Mouse (Mus musculus) layer of hippocampus, postnatal 25 days (tissue): ENCODE measurements at regions not wholly inside any gene's neighbourhood (a gene's known extent, or its start where the extent isn't known, plus 50 kb on each side); places are given as distances from the start of the nearest gene placed in this dataset.

Source experiments
- DNase-seq, 2 experiments: peaks; one replicate each; pipeline ENCODE4 v3.0.0; 2022; ENCODE audit warnings: mixed read lengths in 2 of 2, low spot score in 1 of 2; ENCODE audit errors: extremely low spot score in 1 of 2

DNA sequence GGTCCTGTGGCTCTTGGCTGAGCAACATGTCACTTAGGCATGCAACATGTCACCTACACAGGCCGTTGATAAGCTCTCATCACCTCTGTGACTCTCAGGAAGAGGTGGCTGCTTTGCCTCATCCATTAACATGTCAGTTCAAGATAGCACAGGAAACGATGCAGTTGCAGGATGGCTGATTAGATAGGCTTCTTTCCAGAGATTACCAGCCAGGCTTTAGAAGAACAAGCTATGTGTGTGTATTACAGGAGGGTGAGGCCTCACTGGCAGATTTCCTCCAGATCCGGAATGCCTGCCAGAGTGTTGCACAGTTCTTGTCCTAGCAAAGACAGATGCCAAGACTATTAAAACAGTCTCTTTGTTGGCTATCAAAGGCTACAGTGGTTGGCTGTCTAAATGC, 220.2 kb upstream of the Ank start:
- DNase-seq: no peak

DNA sequence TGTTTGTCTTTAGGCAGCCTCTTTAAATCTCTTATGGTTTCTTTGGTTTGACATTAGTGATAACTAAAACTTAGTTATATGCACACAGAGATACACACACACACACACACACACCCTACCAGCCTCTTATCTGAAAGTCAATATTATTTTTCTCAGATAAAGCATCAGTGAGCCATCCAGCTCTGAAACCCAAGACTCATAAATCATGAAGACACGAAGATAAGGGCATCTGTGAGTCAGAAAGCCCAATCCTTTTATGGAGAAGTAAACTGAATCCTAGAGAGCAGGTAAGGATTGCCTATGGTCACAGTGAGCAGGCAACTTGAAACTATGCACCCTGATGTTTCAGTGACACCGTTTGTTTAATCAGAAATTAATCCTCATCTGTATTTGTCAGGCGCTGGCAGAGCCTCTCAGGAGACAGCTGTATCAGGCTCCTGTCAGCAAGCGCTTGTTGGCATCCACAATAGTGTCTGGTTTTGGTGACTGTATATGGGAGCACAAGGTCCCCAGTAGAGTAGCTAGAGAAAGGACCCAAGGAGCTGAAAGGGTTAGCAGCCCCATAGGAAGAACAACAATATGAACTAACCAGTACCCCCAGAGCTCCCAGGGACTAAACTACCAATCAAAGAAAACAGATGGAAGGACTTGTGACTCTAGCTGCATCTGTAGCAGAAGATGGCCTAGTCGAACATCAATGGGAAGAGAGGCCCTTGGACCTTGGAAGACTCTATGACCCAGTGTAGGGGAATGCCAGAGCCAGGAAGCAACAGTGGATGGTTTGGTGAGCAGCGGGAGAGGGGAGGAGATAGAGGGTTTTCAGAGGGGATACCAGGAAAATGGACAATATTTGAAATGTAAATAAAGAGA, 207.3 kb upstream of the Ank start:
- DNase-seq: no peak

DNA sequence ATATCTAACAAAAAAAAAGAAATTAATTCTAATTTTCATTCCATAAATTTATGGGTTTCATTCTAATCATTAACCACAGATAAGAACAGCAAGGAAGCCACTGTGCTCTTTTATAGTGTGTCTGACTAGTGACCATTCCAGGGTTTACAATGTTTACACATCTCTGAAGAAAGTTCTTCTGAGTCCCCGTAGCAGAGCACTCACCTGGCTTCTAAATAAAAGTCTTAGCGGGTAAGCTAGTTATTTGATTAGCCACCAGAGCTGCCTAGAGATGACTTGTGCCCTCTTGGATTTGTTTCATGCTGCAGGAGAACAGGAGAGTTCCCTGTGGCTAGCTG, 206.7 kb upstream of the Ank start:
- DNase-seq: no peak

DNA sequence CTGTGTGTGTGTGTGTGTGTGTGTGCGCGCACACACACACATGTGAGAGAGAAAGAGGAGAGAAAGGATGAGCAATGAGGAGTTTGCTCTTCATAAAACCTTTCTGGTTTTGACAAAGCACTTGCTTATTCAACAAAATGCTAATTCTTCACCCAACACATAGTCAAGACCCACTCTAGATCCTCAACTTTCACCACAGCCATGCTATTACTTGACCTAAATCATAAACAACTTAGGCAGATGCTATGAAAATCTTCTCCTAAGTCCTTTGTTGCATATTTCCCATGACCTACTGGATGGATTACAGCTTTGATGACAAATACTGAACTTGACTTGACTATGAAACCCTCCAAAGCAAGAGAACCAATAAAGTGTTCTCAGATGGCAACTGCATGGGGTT, 196.3 kb upstream of the Ank start:
- DNase-seq: no peak

DNA sequence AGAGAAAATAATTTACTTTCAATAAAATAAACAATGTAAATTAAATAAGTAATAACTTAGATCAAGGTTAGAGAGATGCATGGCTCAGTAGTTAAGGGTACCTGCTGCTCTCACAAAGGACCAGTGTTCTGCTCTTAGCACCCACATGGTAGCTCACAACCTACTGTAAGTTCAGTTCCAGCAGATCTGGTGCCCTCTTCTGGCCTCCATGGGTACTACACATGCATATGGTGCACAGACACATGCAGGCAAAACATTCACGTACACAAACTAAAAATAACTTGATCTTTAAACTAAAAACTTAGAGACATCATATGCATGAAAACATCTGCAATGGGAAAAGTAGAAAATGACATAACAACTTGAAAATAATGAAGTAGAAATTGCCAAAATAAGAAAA, 184.2 kb upstream of the Ank start:
- DNase-seq: no peak

DNA sequence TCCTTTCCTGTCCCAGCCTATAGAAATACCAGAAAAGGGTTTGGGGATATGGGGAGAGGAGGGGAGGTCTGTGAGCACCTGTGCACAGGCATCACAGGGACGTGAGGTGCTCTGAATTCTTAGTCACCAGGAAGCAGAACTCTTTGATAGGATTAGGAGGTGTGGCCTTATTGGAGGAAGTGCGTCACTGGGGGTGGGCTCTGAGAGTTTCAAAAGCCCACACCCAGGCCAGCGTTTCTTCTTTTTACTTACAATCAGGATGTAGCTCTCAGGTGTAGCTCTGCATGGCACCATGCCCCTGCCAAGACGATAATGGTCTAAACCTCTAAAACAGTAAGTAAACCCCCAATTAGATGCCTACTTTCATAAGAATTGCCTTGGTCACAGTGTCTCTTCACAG, 162.6 kb upstream of the Ank start:
- no peak for DNase-seq

DNA sequence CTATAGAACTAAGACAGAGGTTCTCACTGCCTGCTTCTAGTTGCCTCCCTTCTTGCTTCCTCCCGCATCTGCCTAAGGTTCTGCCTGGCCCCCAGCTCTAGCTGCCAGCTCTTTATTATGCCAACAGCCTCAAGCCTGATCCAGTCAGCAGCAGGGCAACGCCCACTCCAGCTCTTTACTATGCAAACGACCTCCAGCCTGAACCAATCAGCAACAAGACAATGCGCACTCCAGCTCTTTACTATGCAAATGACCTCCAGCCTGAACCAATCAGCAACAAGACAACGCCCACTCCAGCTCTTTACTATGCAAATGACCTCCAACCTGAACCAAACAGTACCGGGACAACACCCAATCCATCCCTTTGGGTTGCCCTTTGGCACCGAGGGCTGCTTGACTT, 162.2 kb upstream of the Ank start:
- DNase-seq: no peak

DNA sequence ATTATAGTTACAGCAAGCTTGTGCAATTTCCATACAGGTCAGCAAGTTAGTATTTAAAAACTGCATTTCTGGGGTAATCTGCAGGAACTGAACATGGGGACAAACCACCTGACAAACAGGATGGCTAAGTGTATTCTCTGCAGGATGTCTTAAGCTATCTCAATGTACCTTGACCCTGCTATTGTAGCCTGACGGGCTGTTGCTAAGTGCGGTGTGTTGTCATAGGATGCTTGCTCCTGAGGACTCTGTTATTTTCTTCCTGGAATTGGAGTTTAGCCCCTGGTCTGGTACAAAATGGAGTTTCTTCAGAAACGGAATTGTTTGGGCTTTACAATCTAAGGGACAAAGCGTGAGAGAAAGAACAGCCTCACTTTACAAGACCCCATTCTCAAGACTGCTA, 161.4 kb upstream of the Ank start:
- DNase-seq: no peak

DNA sequence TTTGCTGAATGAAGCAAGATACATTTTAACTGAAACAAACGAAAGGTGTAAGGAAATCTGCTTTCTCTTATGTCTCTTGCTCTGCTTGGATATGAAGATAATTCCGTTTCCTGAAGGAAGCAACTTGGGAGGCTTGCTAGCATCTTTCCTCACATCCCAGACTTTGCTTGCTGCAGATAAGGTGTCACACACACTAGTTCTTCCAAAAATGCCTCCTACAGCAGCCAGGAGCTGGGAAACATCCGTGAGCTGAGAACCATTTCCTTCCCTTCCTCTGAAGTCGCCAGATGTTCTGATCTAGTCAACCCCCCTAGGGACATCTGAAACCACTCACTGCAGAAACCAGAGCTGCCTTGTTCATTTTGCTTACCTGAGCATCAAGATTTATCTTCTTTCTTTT, 157.8 kb upstream of the Ank start:
- DNase-seq: no peak

DNA sequence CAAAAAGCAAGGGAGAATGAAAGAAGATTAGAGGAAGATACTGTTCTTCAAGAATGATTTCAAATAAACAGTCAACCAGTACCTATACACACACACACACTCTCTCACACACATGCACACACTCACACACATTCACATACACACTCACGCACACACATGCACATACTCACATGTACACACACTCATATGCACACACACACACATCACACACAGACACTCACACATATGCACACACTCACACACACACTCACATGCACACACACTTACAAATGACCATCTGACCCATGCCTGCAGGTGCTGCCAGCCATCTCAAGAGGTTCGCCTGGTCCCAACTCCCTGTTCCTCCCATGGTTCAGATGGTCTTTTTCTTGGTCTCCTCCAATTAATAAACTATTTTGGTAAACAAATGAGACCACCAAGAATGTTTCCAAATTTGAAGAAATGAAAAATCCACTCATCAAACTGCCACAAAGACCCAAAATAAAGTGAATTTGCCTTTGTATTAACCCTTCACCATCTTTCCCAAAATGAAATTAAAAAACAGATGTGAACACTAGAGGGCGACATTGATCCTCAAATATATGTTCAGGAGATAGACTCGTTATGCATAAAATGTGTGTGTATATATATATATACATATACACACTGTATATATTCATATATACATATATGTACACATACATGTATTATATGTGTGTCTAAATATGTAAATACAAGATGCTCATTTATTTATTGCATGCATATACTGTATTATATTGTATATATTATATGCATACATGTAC, 150.3 kb upstream of the Ank start:
- no peak for DNase-seq

DNA sequence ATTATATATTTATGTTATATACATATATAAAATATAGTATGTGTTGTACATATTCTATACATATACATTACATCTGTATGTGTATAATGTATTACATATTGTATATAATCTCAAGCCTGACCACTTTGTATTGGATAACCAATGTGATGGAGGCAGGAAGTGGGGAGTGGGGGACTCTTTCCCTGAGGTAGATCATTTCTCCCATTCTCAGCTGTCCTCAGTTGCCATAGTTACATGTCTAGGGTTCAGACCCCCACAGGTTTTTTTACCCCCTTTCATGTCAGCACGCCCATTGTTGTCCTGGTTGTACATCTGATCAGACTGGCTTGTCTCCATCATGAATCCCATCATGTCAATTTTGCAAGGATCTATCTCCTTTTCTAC, 149.7 kb upstream of the Ank start:
- DNase-seq: no peak

DNA sequence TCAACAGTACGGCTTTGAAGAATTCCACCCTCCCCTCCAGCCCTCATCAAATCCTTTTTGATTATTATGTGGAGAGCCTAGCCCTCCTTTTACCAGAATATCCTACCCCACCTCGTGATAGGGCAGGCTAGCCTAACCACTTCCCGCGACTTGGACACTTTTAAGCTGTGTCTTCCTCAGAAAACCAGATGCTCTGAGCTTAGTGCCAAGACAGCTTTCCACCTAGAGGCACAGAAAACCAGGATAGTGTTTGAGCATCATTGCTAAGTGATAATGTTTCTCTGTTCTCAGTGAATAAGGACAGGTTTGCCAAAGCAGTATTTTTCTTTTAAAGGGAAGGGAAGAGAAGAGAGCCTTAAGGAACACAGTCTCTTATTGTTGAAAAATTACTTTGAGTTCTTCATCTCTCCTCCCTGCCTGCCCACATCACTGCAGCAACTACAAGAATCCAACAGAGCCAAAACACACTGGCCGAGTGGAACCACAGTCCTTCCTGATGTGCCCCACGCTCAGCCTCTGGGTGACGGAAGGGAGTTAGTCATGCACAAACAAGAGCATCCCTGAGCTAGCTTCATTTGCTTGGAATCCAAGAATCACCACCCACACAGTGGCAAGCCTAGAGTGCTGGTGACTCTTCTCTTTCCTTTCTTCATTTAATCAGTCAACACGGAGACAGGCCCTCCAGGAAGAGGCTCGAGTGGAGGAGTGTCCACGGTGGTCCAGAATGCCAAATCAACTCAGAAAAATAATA, 144.4 kb upstream of the Ank start:
- no peak for DNase-seq

DNA sequence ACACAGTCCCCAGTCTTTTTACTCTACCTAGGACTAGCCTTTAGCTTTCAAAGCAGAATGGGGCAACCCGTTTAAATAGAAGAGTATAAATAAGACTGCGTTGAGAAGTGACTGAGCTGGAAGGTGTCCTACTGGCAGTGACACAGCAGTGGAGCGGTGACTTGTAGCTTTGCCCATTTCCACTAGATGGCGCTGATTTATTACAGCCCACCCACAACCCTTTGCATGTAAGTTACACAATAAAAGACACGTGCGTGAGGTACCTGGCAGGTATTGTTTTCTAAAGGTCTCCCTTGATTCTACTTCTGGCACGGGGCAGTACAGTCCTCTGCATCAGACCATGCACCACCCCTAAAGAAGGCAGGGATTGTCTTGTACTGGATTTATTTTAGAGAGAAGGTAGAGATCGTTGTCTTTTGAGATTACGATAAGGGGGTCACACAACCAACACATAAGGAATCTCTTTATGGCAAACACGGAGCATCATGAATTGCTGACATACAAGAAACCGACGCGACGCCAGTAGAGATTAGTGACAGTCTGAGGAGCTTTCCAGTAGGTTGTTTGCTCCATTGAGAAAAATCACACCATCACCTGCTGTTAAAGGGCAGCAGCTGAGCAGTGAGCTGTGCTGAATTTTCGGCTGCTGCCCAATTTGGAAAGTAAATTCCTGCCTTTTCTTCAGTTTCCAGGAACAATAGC, 140.5 kb upstream of the Ank start:
- peak; percentile 44 to 63 for DNase-seq

DNA sequence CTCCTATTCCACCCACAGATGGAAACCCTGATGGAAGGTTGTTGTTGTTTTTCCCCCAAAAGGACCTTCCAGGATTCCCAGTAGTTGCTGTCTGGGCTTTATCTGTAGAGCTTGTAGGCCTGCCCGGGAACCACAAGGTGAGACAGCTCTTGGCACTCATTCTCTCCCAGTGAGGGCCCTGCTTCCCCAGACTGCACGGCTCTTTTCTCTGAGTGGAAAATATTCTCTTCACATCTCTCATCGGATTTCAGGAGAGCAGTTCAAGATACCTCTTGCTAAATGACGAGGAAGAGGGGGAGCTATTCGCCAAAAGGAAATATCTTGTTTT, 140.0 kb upstream of the Ank start:
- peak in 1 of 2 experiments; percentile 10 for DNase-seq

DNA sequence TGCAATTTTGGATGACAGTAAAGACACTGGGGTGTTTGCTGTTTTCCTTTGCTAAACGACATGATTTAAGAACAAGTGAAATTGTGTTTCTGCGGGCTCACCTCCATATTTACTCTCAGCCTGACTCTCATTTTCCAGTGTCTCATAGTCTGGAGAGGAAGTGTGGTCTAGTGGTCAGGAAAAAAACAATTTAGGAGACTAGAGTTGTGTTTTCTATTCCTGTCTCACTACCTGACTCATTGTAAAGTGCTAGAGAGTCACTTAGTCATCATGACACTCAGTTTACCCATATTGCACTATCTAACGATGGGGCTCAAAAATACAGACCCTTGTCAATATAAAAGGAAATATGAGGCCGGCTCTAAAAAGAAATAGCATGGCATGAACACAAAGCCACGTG, 138.7 kb upstream of the Ank start:
- DNase-seq: no peak

DNA sequence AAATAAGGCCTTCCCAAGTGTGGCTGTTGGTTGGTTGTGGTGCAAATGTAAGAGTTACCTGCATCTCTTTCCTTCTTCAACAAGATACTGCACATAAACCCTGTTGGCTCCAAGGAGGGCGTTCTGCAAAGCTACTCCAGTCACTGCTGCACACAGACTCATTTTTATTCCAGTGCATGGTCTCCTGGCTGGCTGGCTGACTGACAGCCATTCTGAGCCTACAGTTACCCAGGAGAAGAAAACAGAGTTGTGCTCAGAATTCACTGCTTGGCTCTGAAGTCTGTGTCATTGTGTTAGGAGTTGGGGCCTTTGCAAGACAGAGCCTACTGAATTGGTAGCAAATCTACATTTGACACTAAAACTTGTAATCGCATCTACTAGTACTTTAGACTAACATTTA, 138.0 kb upstream of the Ank start:
- DNase-seq: no peak

DNA sequence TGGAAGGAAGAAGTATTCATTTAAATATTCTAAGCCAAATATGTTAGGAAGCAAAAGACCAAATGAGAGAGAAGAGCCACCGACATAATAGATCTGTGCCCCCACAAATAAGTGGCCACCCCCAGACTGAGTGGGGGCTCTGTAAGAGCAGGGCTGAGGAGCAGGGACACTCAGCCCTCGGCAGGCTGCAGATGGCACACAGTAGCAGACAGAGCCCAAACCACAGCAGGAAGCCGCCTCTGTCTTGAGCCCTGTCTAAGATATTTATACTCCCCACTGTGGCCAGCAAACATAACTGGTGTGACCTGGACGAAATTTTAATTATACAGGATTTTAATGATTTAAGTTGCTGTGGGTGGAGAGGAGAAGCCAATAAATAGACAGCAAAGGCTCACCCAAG, 126.4 kb upstream of the Ank start:
- DNase-seq: no peak

DNA sequence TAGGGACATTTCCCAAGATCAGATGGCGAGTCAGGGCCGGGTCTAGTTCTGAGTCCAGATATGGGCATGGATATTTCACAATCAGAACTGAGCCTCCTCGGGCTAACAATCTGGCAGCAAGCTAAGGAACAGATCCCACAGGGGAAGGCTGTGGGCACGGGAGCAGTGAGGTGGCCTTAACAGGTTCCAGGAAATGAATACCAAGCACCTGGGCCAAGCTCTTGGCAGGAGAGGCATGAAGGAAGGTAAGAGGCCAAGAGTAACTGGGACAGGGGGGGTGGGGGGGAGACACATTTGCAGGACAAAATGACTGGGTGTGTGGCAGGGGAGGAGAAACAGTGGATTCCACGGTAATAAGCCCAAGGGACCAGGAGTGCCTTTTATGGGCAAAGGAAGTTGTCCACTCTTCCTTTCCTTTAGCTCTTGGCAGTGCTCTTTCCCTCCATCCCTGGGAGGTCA, 124.9 kb upstream of the Ank start:
- no peak for DNase-seq

DNA sequence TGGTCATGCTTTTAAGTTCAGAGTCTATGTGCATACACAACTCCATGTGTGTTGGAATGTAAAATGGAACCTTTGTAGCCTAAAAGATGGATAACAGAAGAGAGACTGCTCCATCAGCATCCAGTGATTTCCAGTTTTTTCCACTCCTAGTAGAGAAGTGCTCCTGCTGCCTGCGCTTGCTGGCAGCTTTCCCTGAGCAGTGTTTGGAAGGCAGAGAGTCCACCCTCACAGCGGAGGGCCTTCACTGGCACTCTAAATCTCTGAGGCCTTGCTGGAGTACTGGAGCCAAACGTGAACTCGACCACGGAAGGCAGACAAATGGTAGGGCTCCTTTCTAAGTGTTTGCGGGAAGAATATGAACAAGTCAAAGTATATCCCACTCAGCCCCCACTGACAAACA, 108.0 kb upstream of the Ank start:
- DNase-seq: peak in 1 of 2 experiments; percentile 42

DNA sequence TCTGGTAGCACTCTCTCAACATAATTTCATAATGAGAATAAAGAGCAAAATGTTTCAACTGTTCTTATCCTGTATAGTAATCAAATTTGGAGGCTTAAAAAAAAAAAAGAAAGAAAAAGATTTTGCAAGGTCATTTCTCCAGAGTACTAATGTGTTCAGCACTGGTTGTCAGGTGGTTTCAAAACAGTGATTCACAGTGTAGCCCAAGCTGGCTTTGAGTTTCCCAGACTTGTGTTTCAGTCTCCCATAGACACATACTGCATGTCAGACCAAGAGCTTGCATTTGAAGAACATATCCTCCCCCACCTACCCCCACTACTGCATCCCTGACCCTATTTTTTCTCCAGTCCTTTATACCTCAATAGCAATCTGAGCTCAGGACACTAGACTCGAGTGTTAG, 107.2 kb upstream of the Ank start:
- DNase-seq: no peak

DNA sequence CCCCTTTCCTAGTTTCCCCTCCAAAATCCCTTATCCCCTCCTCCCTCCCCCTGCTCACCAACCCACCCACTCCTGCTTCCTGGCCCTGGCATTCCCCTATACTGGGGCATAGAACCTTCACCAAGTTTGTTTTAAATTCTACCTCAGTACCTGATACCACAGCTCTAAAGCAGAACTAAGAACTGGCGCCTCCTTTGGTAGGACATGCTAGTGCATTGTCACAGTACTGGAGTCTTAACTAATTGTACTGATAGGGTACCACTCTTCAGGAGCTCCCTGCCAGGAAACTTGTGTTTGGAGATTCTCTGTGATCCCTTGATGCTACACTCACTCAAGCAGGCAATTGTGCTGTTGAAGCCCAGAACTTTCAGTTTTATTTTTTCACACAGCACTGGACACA, 92.0 kb upstream of the Ank start:
- no peak for DNase-seq
